Mouse (Mus musculus) CH12.LX (cell line): ENCODE data around the gene Commd1. TPM values are rescaled to one million over a fixed set of nuclear protein-coding genes. Genes with fewer than 3 reads are reported as not detected.
A peak's percentile ranks its signal among the peaks of the same experiment; 100 is the strongest.

Experiments
- DNase-seq: peaks from one replicate; pipeline ENCODE4 v3.0.0-alpha.2; 2013; ENCODE audit errors: extremely low read depth
- H3K27ac ChIP-seq: 2 replicates; pipeline ENCODE4 v1.5.1; 2012; ENCODE audit warnings: low read depth, mild to moderate bottlenecking, control low read depth, moderate library complexity; ENCODE audit not compliant: insufficient read depth
- H3K27me3 ChIP-seq: replicated peaks from 2 replicates; pipeline ENCODE3; 2012; ENCODE audit warnings: inconsistent platforms
- H3K36me3 ChIP-seq, 2 experiments: replicated peaks in 1 of 2; 2 replicates each; pipeline versions ENCODE3 to v1.6.1; 2012; ENCODE audit warnings: inconsistent platforms in 1 of 2, low read length in 1 of 2, mild to moderate bottlenecking in 1 of 2, mixed read lengths in 1 of 2, moderate library complexity in 1 of 2; ENCODE audit not compliant: control insufficient read depth in 1 of 2, insufficient read depth in 1 of 2
- H3K4me1 ChIP-seq, 2 experiments: 2 replicates each; pipeline ENCODE4 v1.6.1; 2012; ENCODE audit warnings: inconsistent platforms in 1 of 2, moderate library complexity in 1 of 2; ENCODE audit not compliant: insufficient read depth in 2 of 2, control insufficient read depth in 1 of 2
- H3K4me2 ChIP-seq: 2 replicates; pipeline ENCODE4 v1.6.1; 2012; ENCODE audit warnings: low read depth, mild to moderate bottlenecking, control low read depth; ENCODE audit not compliant: poor library complexity, insufficient read depth, severe bottlenecking
- H3K4me3 ChIP-seq, 3 experiments: fragments of 150-350 bp in 1 of 3; sonication (generic) in 1 of 3; replicated peaks in 1 of 3; 2 replicates each; pipeline versions ENCODE3 to v1.5.1; 2011 to 2012; ENCODE audit warnings: low read depth in 2 of 3, low read length in 2 of 3, mild to moderate bottlenecking in 2 of 3, moderate library complexity in 2 of 3, control low read depth in 1 of 3, improper control_type of control experiment in 1 of 3, inconsistent platforms in 1 of 3, mixed read lengths in 1 of 3; ENCODE audit not compliant: poor library complexity in 1 of 3
- H3K79me2 ChIP-seq: replicated peaks from 2 replicates; pipeline ENCODE4 v1.6.1; 2012; ENCODE audit warnings: mild to moderate bottlenecking, moderate library complexity; ENCODE audit not compliant: control insufficient read depth, poor library complexity, insufficient read depth, severe bottlenecking; ENCODE audit errors: extremely low read depth
- H3K9ac ChIP-seq: 2 replicates; pipeline ENCODE4 v1.6.1; 2012; ENCODE audit warnings: low read depth, mild to moderate bottlenecking, control low read depth, moderate library complexity; ENCODE audit not compliant: insufficient read depth
- H3K9me3 ChIP-seq: replicated peaks from 2 replicates; pipeline ENCODE3; 2012; ENCODE audit warnings: low read length, inconsistent platforms, mixed read lengths
- BHLHE40 ChIP-seq: IDR thresholded peaks from 2 replicates; pipeline ENCODE4 v1.6.1; 2011; ENCODE audit warnings: mild to moderate bottlenecking, low read depth, low read length, improper control_type of control experiment
- CHD1 ChIP-seq: IDR thresholded peaks from 2 replicates; pipeline ENCODE4 v1.6.1; 2012; ENCODE audit warnings: low read depth, low read length, improper control_type of control experiment, inconsistent platforms
- CHD2 ChIP-seq: IDR thresholded peaks from 2 replicates; pipeline ENCODE4 v1.6.1; 2011; ENCODE audit warnings: low read length, improper control_type of control experiment
- CTCF ChIP-seq, 2 experiments: IDR thresholded peaks in 1 of 2; conservative IDR thresholded peaks in 1 of 2; 2 replicates each; pipeline ENCODE4 v1.5.1; 2011 to 2012; ENCODE audit warnings: low read depth in 2 of 2, low read length in 2 of 2, improper control_type of control experiment in 1 of 2, inconsistent platforms in 1 of 2, mild to moderate bottlenecking in 1 of 2, moderate library complexity in 1 of 2
- E2F4 ChIP-seq: IDR thresholded peaks from 2 replicates; pipeline ENCODE4 v1.6.1; 2011; ENCODE audit warnings: low read depth, low read length, improper control_type of control experiment; ENCODE audit not compliant: insufficient replicate concordance
- ELF1 ChIP-seq: IDR thresholded peaks from 2 replicates; pipeline ENCODE4 v1.6.1; 2014; ENCODE audit warnings: low read depth, mild to moderate bottlenecking, inconsistent platforms, low read length, improper control_type of control experiment
- EP300 ChIP-seq: IDR thresholded peaks from 2 replicates; pipeline ENCODE4 v1.6.1; 2011; ENCODE audit warnings: low read length, improper control_type of control experiment
- ETS1 ChIP-seq: conservative IDR thresholded peaks from 2 replicates; pipeline ENCODE4 v1.6.1; 2012; ENCODE audit warnings: low read depth, mild to moderate bottlenecking, inconsistent platforms, low read length, improper control_type of control experiment, moderate library complexity
- GABPA ChIP-seq: IDR thresholded peaks from 2 replicates; pipeline ENCODE4 v1.6.1; 2012; ENCODE audit warnings: low read depth, low read length, improper control_type of control experiment, inconsistent platforms; ENCODE audit not compliant: insufficient replicate concordance
- HCFC1 ChIP-seq: IDR thresholded peaks from 2 replicates; pipeline ENCODE4 v1.6.1; 2012; ENCODE audit warnings: low read depth, mild to moderate bottlenecking, inconsistent platforms, low read length, improper control_type of control experiment
- IRF4 ChIP-seq: IDR thresholded peaks from 2 replicates; pipeline ENCODE4 v1.6.1; 2014; ENCODE audit warnings: low read depth, mild to moderate bottlenecking, inconsistent platforms, low read length, improper control_type of control experiment
- JUN ChIP-seq: IDR thresholded peaks from 2 replicates; pipeline ENCODE4 v1.6.1; 2011; ENCODE audit warnings: low read depth, mild to moderate bottlenecking, low read length, improper control_type of control experiment, moderate library complexity; ENCODE audit not compliant: insufficient read depth
- MAFK ChIP-seq: IDR thresholded peaks from 2 replicates; pipeline ENCODE4 v1.6.1; 2011; ENCODE audit warnings: low read length, improper control_type of control experiment; ENCODE audit not compliant: insufficient replicate concordance
- MAX ChIP-seq: IDR thresholded peaks from 2 replicates; pipeline ENCODE4 v1.6.1; 2011; ENCODE audit warnings: low read length, improper control_type of control experiment
- MAZ ChIP-seq: IDR thresholded peaks from 2 replicates; pipeline ENCODE4 v1.6.1; 2012; ENCODE audit warnings: low read depth, mild to moderate bottlenecking, inconsistent platforms, low read length, improper control_type of control experiment, moderate library complexity
- MEF2A ChIP-seq: IDR thresholded peaks from 2 replicates; pipeline ENCODE4 v1.6.1; 2014; ENCODE audit warnings: low read depth, mild to moderate bottlenecking, inconsistent platforms, low read length, improper control_type of control experiment, borderline replicate concordance
- MXI1 ChIP-seq: IDR thresholded peaks from 2 replicates; pipeline ENCODE4 v1.6.1; 2011; ENCODE audit warnings: mild to moderate bottlenecking, low read depth, low read length, improper control_type of control experiment
- MYC ChIP-seq: IDR thresholded peaks from 2 replicates; pipeline ENCODE4 v1.6.1; 2011; ENCODE audit warnings: low read depth, mild to moderate bottlenecking, improper control_type of control experiment, low read length
- NELFE ChIP-seq: IDR thresholded peaks from 2 replicates; pipeline ENCODE4 v1.6.1; 2011; ENCODE audit warnings: low read depth, low read length, improper control_type of control experiment
- NRF1 ChIP-seq: IDR thresholded peaks from 2 replicates; pipeline ENCODE4 v1.6.1; 2014; ENCODE audit warnings: low read depth, mild to moderate bottlenecking, inconsistent platforms, low read length, improper control_type of control experiment, moderate library complexity
- PAX5 ChIP-seq: IDR thresholded peaks from 2 replicates; pipeline ENCODE4 v1.6.1; 2012; ENCODE audit warnings: low read length, inconsistent platforms, mixed read lengths
- POLR2A ChIP-seq: IDR thresholded peaks from 2 replicates; pipeline ENCODE4 v1.6.1; 2011; ENCODE audit warnings: low read depth, mild to moderate bottlenecking, improper control_type of control experiment, low read length
- POLR2AphosphoS2 ChIP-seq: IDR thresholded peaks from 2 replicates; pipeline ENCODE4 v1.6.1; 2011; ENCODE audit warnings: low read depth, low read length, improper control_type of control experiment
- RAD21 ChIP-seq: IDR thresholded peaks from 2 replicates; pipeline ENCODE4 v1.6.1; 2011; ENCODE audit warnings: low read depth, mild to moderate bottlenecking, low read length, improper control_type of control experiment, moderate library complexity
- RCOR1 ChIP-seq: conservative IDR thresholded peaks from 2 replicates; pipeline ENCODE4 v1.6.1; 2012; ENCODE audit warnings: low read depth, mild to moderate bottlenecking, inconsistent platforms, low read length, improper control_type of control experiment
- SIN3A ChIP-seq: IDR thresholded peaks from 2 replicates; pipeline ENCODE4 v1.6.1; 2012; ENCODE audit warnings: low read length, improper control_type of control experiment, inconsistent platforms
- SMC3 ChIP-seq: IDR thresholded peaks from 2 replicates; pipeline ENCODE4 v1.6.1; 2011; ENCODE audit warnings: low read depth, low read length, improper control_type of control experiment
- TBP ChIP-seq: conservative IDR thresholded peaks from 2 replicates; pipeline ENCODE4 v1.6.1; 2011; ENCODE audit warnings: low read depth, low read length, improper control_type of control experiment
- TCF12 ChIP-seq: IDR thresholded peaks from 2 replicates; pipeline ENCODE4 v1.6.1; 2014; ENCODE audit warnings: low read depth, mild to moderate bottlenecking, inconsistent platforms, low read length, improper control_type of control experiment
- UBTF ChIP-seq: IDR thresholded peaks from 2 replicates; pipeline ENCODE4 v1.6.1; 2012; ENCODE audit warnings: low read depth, mild to moderate bottlenecking, inconsistent platforms, low read length, improper control_type of control experiment, moderate library complexity
- USF1 ChIP-seq: IDR thresholded peaks from 2 replicates; pipeline ENCODE4 v1.6.1; 2014; ENCODE audit warnings: low read depth, mild to moderate bottlenecking, inconsistent platforms, low read length, improper control_type of control experiment
- USF2 ChIP-seq: conservative IDR thresholded peaks from 2 replicates; pipeline ENCODE4 v1.6.1; 2011; ENCODE audit warnings: low read depth, low read length, improper control_type of control experiment
- ZC3H11A ChIP-seq: IDR thresholded peaks from 2 replicates; pipeline ENCODE4 v1.6.1; 2012; ENCODE audit warnings: low read depth, mild to moderate bottlenecking, inconsistent platforms, low read length, improper control_type of control experiment
- ZKSCAN1 ChIP-seq: IDR thresholded peaks from 2 replicates; pipeline ENCODE4 v1.6.1; 2012; ENCODE audit warnings: low read depth, inconsistent platforms, low read length, improper control_type of control experiment, borderline replicate concordance
- ZMIZ1 ChIP-seq: IDR thresholded peaks from 2 replicates; pipeline ENCODE4 v1.6.1; 2012; ENCODE audit warnings: low read depth, mild to moderate bottlenecking, inconsistent platforms, low read length, improper control_type of control experiment
- ZNF384 ChIP-seq: IDR thresholded peaks from 2 replicates; pipeline ENCODE4 v1.6.1; 2012; ENCODE audit warnings: low read depth, low read length, improper control_type of control experiment, inconsistent platforms
- dilution Hi-C: fragments of 300-500 bp; cut with MboI; formaldehyde crosslinking; loops from 2 replicates; pipeline ENCODE4 v1.14.3; 2020; ENCODE audit warnings: low sequenced_read_pairs; ENCODE audit not compliant: extremely low pct_unique_long_range_greater_than_20kb, extremely low pct_ligation_motif_present
- in situ Hi-C: fragments of 300-500 bp; cut with MboI; formaldehyde crosslinking; loops from 3 replicates; pipeline ENCODE4 v1.14.3; 2019; ENCODE audit warnings: low sequenced_read_pairs, low pct_ligation_motif_present, low pct_unique_long_range_greater_than_20kb, mixed read lengths
- polyA plus RNA-seq: library from polyadenylated mRNA; unstranded; fragments of >175 nt; gene quantifications from 2 replicates; pipeline ENCODE4 v1.2.1, GENCODE M21; 2012; ENCODE audit warnings: low read depth; ENCODE audit not compliant: insufficient read length
- total RNA-seq, 2 experiments: library from RNA; depleted of rRNA; stranded (reverse); fragments of 300-350 nt in 1 of 2; fragments of >200 nt in 1 of 2; gene quantifications; 2 replicates each; pipeline ENCODE4 v1.2.3; 2012 to 2014

Commd1 gene
- total and polyA plus RNA-seq, 3 experiments: 109 to 163 (median 113) TPM

DNA sequence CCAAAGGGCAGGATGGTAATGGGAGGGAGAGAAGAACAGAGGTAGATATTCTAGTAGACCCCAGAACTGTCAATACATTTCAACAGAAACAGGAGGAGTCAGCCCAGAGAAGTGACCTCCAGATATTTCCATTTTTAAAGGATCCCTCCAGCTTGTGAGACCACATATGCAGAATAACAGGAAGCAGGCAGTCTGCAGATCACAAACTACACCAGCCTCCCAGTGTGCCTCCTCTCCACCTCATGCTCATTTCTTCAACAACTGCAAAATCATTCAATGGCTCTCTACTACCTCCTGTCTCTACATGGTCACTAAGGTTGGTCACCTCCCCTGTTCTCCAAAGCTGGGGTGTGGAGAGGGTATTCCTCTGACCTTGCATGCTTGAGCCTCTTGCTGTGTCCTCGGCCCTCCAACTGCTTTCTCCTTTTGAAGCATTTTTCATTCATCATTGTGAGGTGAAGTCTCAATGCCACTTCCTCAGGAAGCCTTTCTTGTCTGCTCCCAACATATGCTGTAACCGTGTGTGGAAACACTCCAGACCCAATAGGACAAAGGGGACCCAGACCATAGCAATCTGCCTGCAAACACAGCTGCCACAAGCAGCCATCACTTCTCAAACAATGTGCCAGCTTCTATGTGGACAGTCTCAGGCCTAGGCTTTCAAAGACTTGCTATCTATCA, 128.6 kb downstream of the Commd1 start:
- Histone ChIP-seq H3K36me3 (peaks cover 7 to 40% of the 10 kb centered on the region in 2 experiments), H3K27me3 (no peaks in the 10 kb centered on the region), H3K9me3 (no peaks in the 10 kb centered on the region), H3K4me1 (peaks cover 32 to 67% of the 10 kb centered on the region in 2 experiments), H3K9ac (peak overlapping the region; percentile 20), H3K79me2 (peaks cover 95% of the 10 kb centered on the region), H3K4me3 (peak overlapping the region; percentile 15 to 50 (median 31)), H3K4me2 (peak overlapping the region; percentile 78), H3K27ac (peak overlapping the region; percentile 50)
- dilution Hi-C loops (no loop called here), in situ Hi-C loops (loop anchor here (5.0 kb wide), 1 partner anchor 161 kb away; no protein-coding TSS in a partner anchor)
- TF ChIP-seq CHD1 (peak; percentile 88), CTCF (conservative IDR thresholded peaks at IDR 0.05 in 1 of 2, IDR thresholded peaks at IDR 0.05 in 1 of 2; ENCODE audit: low read depth in 2 of 2, low read length in 2 of 2) (no peak), ZMIZ1 (no peak), ETS1 (no peak), JUN (no peak), E2F4 (no peak), MYC (no peak), MAZ (no peak), ZKSCAN1 (no peak), UBTF (no peak), USF2 (no peak), NRF1 (0 out of 2 replicates have a peak, but pooled peaks have one; percentile 5), NELFE (no peak), IRF4 (no peak; the same call in 1 of the 2 replicates), MXI1 (0 out of 2 replicates have a peak, but pooled peaks have one; percentile 13), HCFC1 (no peak), ZNF384 (no peak), MAFK (no peak), ZC3H11A (no peak), CHD2 (peak; percentile 38; the same call in 1 of the 2 replicates), TBP (no peak), USF1 (no peak), BHLHE40 (no peak), MEF2A (no peak), ELF1 (no peak; the same call in 1 of the 2 replicates), GABPA (no peak), RCOR1 (no peak), PAX5 (no peak), MAX (0 out of 2 replicates have a peak, but pooled peaks have one; percentile 29), TCF12 (no peak), POLR2AphosphoS2 (0 out of 2 replicates have a peak, but pooled peaks have one; percentile 41), RAD21 (no peak), POLR2A (no peak), SIN3A (peak; percentile 49), EP300 (no peak; the same call in 1 of the 2 replicates), SMC3 (no peak)
- DNase-seq: no peak
